Mouse (Mus musculus): ENCODE measurements around the gene Lce1f.
"Not testable (repeated sequence)": the region's sequence is repeated elsewhere in the genome, so short reads cannot be mapped to it uniquely, and the experiment has no call there.

The Lce1f gene

GRCm38 (mm10) chr3:92720250-92720649 is at the start of gene Lce1f:
TSS of gene Lce1f (minus strand) at chr3:92720350.
- DNase-seq (ENCODE audit: low spot score): no peak

- DNase-seq (ENCODE audit: low spot score): no peak
Observed at GRCm38 (mm10) chr3:92764965-92765364, 44.8 kb upstream of the Lce1f start, which contains the start of gene Lce1h. TSS of gene Lce1h (minus strand) at chr3:92765065.

GRCm38 (mm10) chr3:92753197-92753596 is 33.0 kb upstream of the Lce1f start:
- no peak for DNase-seq (ENCODE audit: low spot score)

- DNase-seq (ENCODE audit: low spot score): no peak
Observed at GRCm38 (mm10) chr3:92752238-92752637, 32.1 kb upstream of the Lce1f start, which contains the start of gene Lce1g. TSS of gene Lce1g (minus strand) at chr3:92752338.

- DNase-seq (ENCODE audit: low spot score): no peak
Observed at GRCm38 (mm10) chr3:92738996-92739395, 18.8 kb upstream of the Lce1f start, which contains the start of gene Gm38119. TSS of gene Gm38119 (minus strand) at chr3:92739096.

GRCm38 (mm10) chr3:92722631-92723030 is 2.5 kb upstream of the Lce1f start:
- no peak for DNase-seq (ENCODE audit: low spot score)

- DNase-seq (ENCODE audit: low spot score): no peak
Observed at GRCm38 (mm10) chr3:92715122-92715521, 5.0 kb downstream of the Lce1f start.

- no peak for DNase-seq (ENCODE audit: low spot score)
Observed at GRCm38 (mm10) chr3:92708974-92709373, 11.2 kb downstream of the Lce1f start, which contains the start of gene Lce1e. TSS of gene Lce1e (minus strand) at chr3:92709074.

- DNase-seq (ENCODE audit: low spot score): no peak
Observed at GRCm38 (mm10) chr3:92694613-92695012, 25.5 kb downstream of the Lce1f start.

GRCm38 (mm10) chr3:92691688-92692087 is 28.5 kb downstream of the Lce1f start:
- no peak for DNase-seq (ENCODE audit: low spot score)

GRCm38 (mm10) chr3:92689154-92689553 is 31.0 kb downstream of the Lce1f start:
- not testable (repeated sequence) for DNase-seq (ENCODE audit: low spot score)

- no peak for DNase-seq (ENCODE audit: low spot score)
Observed at GRCm38 (mm10) chr3:92687110-92687509, 33.0 kb downstream of the Lce1f start, which contains the start of gene Lce1d. TSS of gene Lce1d (minus strand) at chr3:92687210.

- no peak for DNase-seq (ENCODE audit: low spot score)
Observed at GRCm38 (mm10) chr3:92678947-92679346, 41.2 kb downstream of the Lce1f start, which contains the start of gene Lce1c. TSS of gene Lce1c (plus strand) at chr3:92679247.

GRCm38 (mm10) chr3:92670215-92670614 is 49.9 kb downstream of the Lce1f start, which contains the start of gene Lce1a2:
TSS of gene Lce1a2 (minus strand) at chr3:92670315.
- no peak for DNase-seq (ENCODE audit: low spot score)

Data from left cerebral cortex, adult 11 months (tissue).